Comparison of ENCODE assay signal across 28 mouse cellular contexts in the genomic region with DNA sequence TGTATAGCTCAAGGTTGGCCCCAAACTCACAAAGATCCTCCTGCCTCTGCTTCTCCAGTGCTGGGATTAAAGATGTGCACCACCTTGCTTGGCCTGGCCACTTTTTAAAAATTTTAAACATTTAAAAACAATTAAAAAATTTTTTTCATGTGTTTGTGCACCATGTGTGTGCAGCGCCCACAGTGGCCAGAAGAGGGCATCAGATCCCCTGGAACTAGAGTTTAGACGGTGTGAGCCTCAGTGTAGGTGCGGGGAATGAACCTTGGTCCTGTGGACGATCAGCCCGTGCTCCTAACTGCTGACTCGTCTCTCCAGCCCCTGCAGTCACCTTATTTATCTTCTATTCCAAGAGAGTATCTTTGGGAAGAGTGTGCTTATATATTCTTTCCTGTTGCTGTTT. TPM values are rescaled to one million over a fixed set of nuclear protein-coding genes. Genes with fewer than 3 reads are reported as not detected.
A peak's percentile ranks its signal among the peaks of the same experiment; 100 is the strongest.
DNase-seq lines count a peak whose midpoint lies in the region; ATAC-seq and TF ChIP-seq lines count a peak whose summit lies in the region.
"Had no signal": no experiment of that assay in that cellular context is flagged by ENCODE, and none has a peak within 500 bp of the region (broad histone marks: within the 10 kb centered on the region; RNA-seq: fewer than 3 reads in every experiment).

No protein-coding gene starts in this region.

- no peaks in the 10 kb centered on the region for H3K36me3 ChIP-seq in midbrain, postnatal 0 days (ENCODE audit: insufficient read depth, low read length)
- H3K36me3 ChIP-seq in midbrain, embryonic 14.5 days (ENCODE audit: control insufficient read depth, insufficient read depth, low read length): no peaks in the 10 kb centered on the region
- H3K36me3 ChIP-seq: forebrain, embryonic 12.5 days; heart, embryonic 12.5 days; midbrain, embryonic 10.5 days had no signal

- no peaks in the 10 kb centered on the region for H3K9me3 ChIP-seq in midbrain, postnatal 0 days (ENCODE audit: low read length)
- peaks cover 3% of the 10 kb centered on the region for H3K9me3 ChIP-seq in midbrain, embryonic 14.5 days (ENCODE audit: control insufficient read depth, low read length)

- H3K4me1 ChIP-seq in midbrain, postnatal 0 days (ENCODE audit: insufficient read depth, low read length): peaks cover 5% of the 10 kb centered on the region; the same call in 1 of the 2 replicates
- H3K4me1 ChIP-seq in midbrain, embryonic 14.5 days (ENCODE audit: control insufficient read depth, insufficient read depth, low read length): peaks cover 3% of the 10 kb centered on the region; the same call in 1 of the 2 replicates
- peaks cover 5% of the 10 kb centered on the region; the same call in 1 of the 2 replicates for H3K4me1 ChIP-seq in bone marrow macrophage, adult 2 months (ENCODE audit: control insufficient read depth, insufficient read depth, low read length)

- ATAC-seq in midbrain, postnatal 0 days (ENCODE audit: low FRiP score): no peak
- ATAC-seq in midbrain, embryonic 14.5 days (ENCODE audit: low FRiP score, low TSS enrichment): no peak
- ATAC-seq: activated CD4-positive, CD25-positive, alpha-beta regulatory T cell, adult 4 months; Patski had no signal

- no peak overlapping the region for H3K9ac ChIP-seq in midbrain, postnatal 0 days (replicated peaks; ENCODE audit: low read length, poor library complexity, severe bottlenecking)
- H3K9ac ChIP-seq in midbrain, embryonic 14.5 days (replicated peaks; ENCODE audit: low read length): no peak overlapping the region
- H3K9ac ChIP-seq: embryonic facial prominence, embryonic 13.5 days; forebrain, embryonic 12.5 days; heart, embryonic 12.5 days; hindbrain, embryonic 14.5 days had no signal

- WGBS in midbrain, postnatal 0 days: 89% methylated on average over 6 of the region's 6 CpGs
- 88% methylated on average over 6 of the region's 6 CpGs for WGBS in midbrain, embryonic 14.5 days

- H3K27me3 ChIP-seq in midbrain, postnatal 0 days (ENCODE audit: insufficient read depth, low read length): peaks cover 25% of the 10 kb centered on the region
- peaks cover 21% of the 10 kb centered on the region for H3K27me3 ChIP-seq in midbrain, embryonic 14.5 days (ENCODE audit: control insufficient read depth, insufficient read depth, low read length)
- H3K27me3 ChIP-seq: Patski had no signal

- H3K27ac ChIP-seq in gastrocnemius, adult 2 months: no peak overlapping the region
- H3K27ac ChIP-seq in layer of hippocampus, adult 2 months: no peak overlapping the region
- no peak overlapping the region for H3K27ac ChIP-seq in midbrain, postnatal 0 days (ENCODE audit: low read depth, low read length)
- no peak overlapping the region for H3K27ac ChIP-seq in midbrain, embryonic 14.5 days (replicated peaks; ENCODE audit: low read depth, low read length)
- H3K27ac ChIP-seq in bone marrow macrophage, adult 2 months (ENCODE audit: insufficient read depth, low read depth, low read length): no peak overlapping the region
- H3K27ac ChIP-seq: embryonic facial prominence, embryonic 13.5 days; forebrain, embryonic 12.5 days; hindbrain, embryonic 14.5 days; left cerebral cortex, adult 2 months; macrophage; midbrain, embryonic 10.5 days had no signal

- TF ChIP-seq CTCF in gastrocnemius, adult 2 months (IDR thresholded peaks at IDR 0.05): peak; percentile 14; the same call in 1 of the 2 replicates
- TF ChIP-seq CTCF in layer of hippocampus, adult 2 months (conservative IDR thresholded peaks at IDR 0.05): peak; percentile 41
- TF ChIP-seq CTCF in midbrain, postnatal 0 days (IDR thresholded peaks at IDR 0.05): peak; percentile 33; the same call in 1 of the 2 replicates
- TF ChIP-seq CTCF in bone marrow macrophage, adult 2 months (IDR thresholded peaks at IDR 0.05; ENCODE audit: low read depth, low read length): peak; percentile 28; the same call in 1 of the 2 replicates

- no peak for TF ChIP-seq POLR2A in bone marrow macrophage, adult 2 months (IDR thresholded peaks at IDR 0.05; ENCODE audit: borderline replicate concordance, low read depth, low read length)

- H3K4me2 ChIP-seq in midbrain, postnatal 0 days (ENCODE audit: low read depth, low read length, poor library complexity, severe bottlenecking): no peak overlapping the region
- H3K4me2 ChIP-seq in midbrain, embryonic 14.5 days (ENCODE audit: low read length): no peak overlapping the region
- H3K4me2 ChIP-seq: embryonic facial prominence, embryonic 13.5 days; forebrain, embryonic 12.5 days; heart, embryonic 12.5 days; hindbrain, embryonic 14.5 days had no signal

- no peak overlapping the region for H3K4me3 ChIP-seq in gastrocnemius, adult 2 months
- H3K4me3 ChIP-seq in layer of hippocampus, adult 2 months: no peak overlapping the region
- H3K4me3 ChIP-seq in midbrain, postnatal 0 days (ENCODE audit: low read depth, low read length): no peak overlapping the region
- no peak overlapping the region for H3K4me3 ChIP-seq in midbrain, embryonic 14.5 days (replicated peaks; ENCODE audit: low read depth, low read length)
- no peak overlapping the region for H3K4me3 ChIP-seq in bone marrow macrophage, adult 2 months (ENCODE audit: insufficient read depth, low read length)
- H3K4me3 ChIP-seq: embryonic facial prominence, embryonic 13.5 days; erythroblast, embryonic 14.5 days; forebrain, embryonic 12.5 days; heart, embryonic 12.5 days; left cerebral cortex, adult 2 months; midbrain, embryonic 10.5 days had no signal

- intact Hi-C loops in gastrocnemius, adult 2 months (cut with DNase I): no loop called here
- intact Hi-C loops in gastrocnemius, postnatal 14 days (cut with DNase I; ENCODE audit: low total_unique reads): no loop called here

- no peak for DNase-seq in gastrocnemius, adult 2 months
- no peak for DNase-seq in gastrocnemius, postnatal 14 days
- no peak for DNase-seq in layer of hippocampus, adult 2 months (ENCODE audit: low spot score in 2 of 2)
- no peak for DNase-seq in layer of hippocampus, adult 8-10 months (ENCODE audit: low spot score in 2 of 2)
- no peak for DNase-seq in midbrain, postnatal 0 days (ENCODE audit: low spot score)
- no peak for DNase-seq in midbrain, embryonic 14.5 days
- DNase-seq in frontal cortex, postnatal 25 days (ENCODE audit: low spot score in 2 of 2): no peak
- DNase-seq: adrenal gland, adult 8-10 months; cerebellum, adult 2 months; cerebellum, postnatal 25 days; gastrocnemius, postnatal 10 days; heart, adult 11 months; heart, postnatal 14 days; kidney, postnatal 4 days; lung, adult 2 months; thymus, postnatal 4 days had no signal

RNA-seq across cellular contexts. Expression of a gene that starts 15.4 kb away (rescaled TPM):
- 1 to 10 TPM; 9.3 to 9.5 TPM for total RNA-seq in gastrocnemius, adult 2 months (2021)
- total RNA-seq in gastrocnemius, postnatal 14 days (2021): 10 to 100 TPM in 1 of 2 experiments, 1 to 10 TPM in 1; 9.8 to 11.5 TPM
- 10 to 100 TPM; 32.2 to 33.0 TPM for total RNA-seq in layer of hippocampus, adult 2 months (2021)
- 10 to 100 TPM; 29.3 to 31.6 (median 29.7) TPM for total RNA-seq in layer of hippocampus, adult 8-10 months (2022)
- 61.9 and 73.5 TPM in 2 replicates for total RNA-seq in midbrain, postnatal 0 days (2014; rRNA removed)
- 80.6 and 84.1 TPM in 2 replicates for polyA plus RNA-seq in midbrain, postnatal 0 days (2015; fragmentation: Nextera tagmentation; extraction: Ambion mirVana)
- polyA plus RNA-seq in midbrain, embryonic 14.5 days (2014; fragmentation: Nextera tagmentation; extraction: Ambion mirVana): 64.2 and 76.6 TPM in 2 replicates
- 16.1 and 16.9 TPM in 2 replicates for polyA plus RNA-seq in bone marrow macrophage, adult 2 months (2012; ENCODE audit: insufficient read depth, insufficient read length, missing spikeins)

RNA-seq across cellular contexts. Expression of a gene that starts 19.4 kb away (rescaled TPM):
- total RNA-seq in gastrocnemius, adult 2 months (2021): under 1 TPM in 1 of 2 experiments, not detected in 1; 0.64 TPM
- 1 to 10 TPM in 1 of 2 experiments, under 1 TPM in 1; 0.74 to 1.1 TPM for total RNA-seq in gastrocnemius, postnatal 14 days (2021)
- total RNA-seq in layer of hippocampus, adult 2 months (2021): 1 to 10 TPM; 1.3 to 1.6 TPM
- 1 to 10 TPM; 1.3 to 2.6 (median 1.4) TPM for total RNA-seq in layer of hippocampus, adult 8-10 months (2022)
- 5.0 and 6.3 TPM in 2 replicates for total RNA-seq in midbrain, postnatal 0 days (2014; rRNA removed)
- 19.1 and 19.9 TPM in 2 replicates for polyA plus RNA-seq in midbrain, postnatal 0 days (2015; fragmentation: Nextera tagmentation; extraction: Ambion mirVana)
- 7.4 and 9.7 TPM in 2 replicates for polyA plus RNA-seq in midbrain, embryonic 14.5 days (2014; fragmentation: Nextera tagmentation; extraction: Ambion mirVana)
- polyA plus RNA-seq in bone marrow macrophage, adult 2 months (2012; ENCODE audit: insufficient read depth, insufficient read length, missing spikeins): 0.86 and 1.2 TPM in 2 replicates
- total RNA-seq: neutrophil, adult 5-6 weeks had no signal
- polyA plus RNA-seq: erythroblast, embryonic 14.5 days had no signal

RNA-seq across cellular contexts. Expression of a gene that starts 19.5 kb away (rescaled TPM):
- total RNA-seq in gastrocnemius, adult 2 months (2021): 1 to 10 TPM in 1 of 2 experiments, under 1 TPM in 1; 0.74 to 6.0 TPM
- total RNA-seq in gastrocnemius, postnatal 14 days (2021): 1 to 10 TPM; 4.7 to 5.6 TPM
- 1 to 10 TPM; 1.2 to 1.5 TPM for total RNA-seq in layer of hippocampus, adult 2 months (2021)
- 1 to 10 TPM; 1.7 to 2.3 (median 2.0) TPM for total RNA-seq in layer of hippocampus, adult 8-10 months (2022)
- total RNA-seq in midbrain, postnatal 0 days (2014; rRNA removed): 8.3 and 11.0 TPM in 2 replicates
- 1.3 TPM in 2 replicates for polyA plus RNA-seq in midbrain, postnatal 0 days (2015; fragmentation: Nextera tagmentation; extraction: Ambion mirVana)
- polyA plus RNA-seq in midbrain, embryonic 14.5 days (2014; fragmentation: Nextera tagmentation; extraction: Ambion mirVana): 0.57 and 1.1 TPM in 2 replicates
- polyA plus RNA-seq in bone marrow macrophage, adult 2 months (2012; ENCODE audit: insufficient read depth, insufficient read length, missing spikeins): not detected in 2 replicates
- total RNA-seq: neutrophil, adult 5-6 weeks had no signal
- polyA plus RNA-seq: activated CD4-positive, CD25-positive, alpha-beta regulatory T cell, adult 4 months; erythroblast, embryonic 14.5 days; macrophage had no signal

RNA-seq across cellular contexts. Expression of a gene that starts 43.9 kb away (rescaled TPM):
- total RNA-seq in gastrocnemius, adult 2 months (2021): 10 to 100 TPM; 18.6 to 24.3 TPM
- total RNA-seq in gastrocnemius, postnatal 14 days (2021): 10 to 100 TPM; 22.2 to 24.3 TPM
- total RNA-seq in layer of hippocampus, adult 2 months (2021): 10 to 100 TPM; 85.4 to 90.5 TPM
- total RNA-seq in layer of hippocampus, adult 8-10 months (2022): 10 to 100 TPM; 79.9 to 89.9 (median 85.1) TPM
- 121 and 122 TPM in 2 replicates for total RNA-seq in midbrain, postnatal 0 days (2014; rRNA removed)
- 173 and 186 TPM in 2 replicates for polyA plus RNA-seq in midbrain, postnatal 0 days (2015; fragmentation: Nextera tagmentation; extraction: Ambion mirVana)
- polyA plus RNA-seq in midbrain, embryonic 14.5 days (2014; fragmentation: Nextera tagmentation; extraction: Ambion mirVana): 37.1 and 124 TPM in 2 replicates
- polyA plus RNA-seq in bone marrow macrophage, adult 2 months (2012; ENCODE audit: insufficient read depth, insufficient read length, missing spikeins): 69.6 and 79.6 TPM in 2 replicates

RNA-seq across cellular contexts. Expression of a gene that starts 49.9 kb away (rescaled TPM):
- total RNA-seq in gastrocnemius, adult 2 months (2021): 100 to 1,000 TPM; 177 to 199 TPM
- total RNA-seq in gastrocnemius, postnatal 14 days (2021): 100 to 1,000 TPM; 165 to 201 TPM
- total RNA-seq in layer of hippocampus, adult 2 months (2021): 100 to 1,000 TPM; 246 to 249 TPM
- total RNA-seq in layer of hippocampus, adult 8-10 months (2022): 100 to 1,000 TPM; 240 to 257 (median 248) TPM
- 106 and 124 TPM in 2 replicates for total RNA-seq in midbrain, postnatal 0 days (2014; rRNA removed)
- 56.9 and 61.2 TPM in 2 replicates for polyA plus RNA-seq in midbrain, postnatal 0 days (2015; fragmentation: Nextera tagmentation; extraction: Ambion mirVana)
- polyA plus RNA-seq in midbrain, embryonic 14.5 days (2014; fragmentation: Nextera tagmentation; extraction: Ambion mirVana): 78.3 and 85.3 TPM in 2 replicates
- polyA plus RNA-seq in bone marrow macrophage, adult 2 months (2012; ENCODE audit: insufficient read depth, insufficient read length, missing spikeins): 131 and 139 TPM in 2 replicates
